Mouse (Mus musculus) cortical plate, adult 2 months (tissue): Measurements from ENCODE around the gene Zfp169.

Experiments
- CTCF ChIP-seq: fragments of 200-500 bp; IDR thresholded peaks from 2 replicates; pipeline ENCODE4 v1.5.1; 2011; ENCODE audit warnings: mild to moderate bottlenecking, control low read depth, low read length; ENCODE audit not compliant: insufficient read depth; ENCODE audit errors: extremely low read depth
- POLR2A ChIP-seq: fragments of 200-500 bp; IDR thresholded peaks from 2 replicates; pipeline ENCODE4 v1.6.1; 2011; ENCODE audit warnings: mild to moderate bottlenecking, low read length, control low read depth; ENCODE audit not compliant: insufficient read depth; ENCODE audit errors: extremely low read depth

DNA sequence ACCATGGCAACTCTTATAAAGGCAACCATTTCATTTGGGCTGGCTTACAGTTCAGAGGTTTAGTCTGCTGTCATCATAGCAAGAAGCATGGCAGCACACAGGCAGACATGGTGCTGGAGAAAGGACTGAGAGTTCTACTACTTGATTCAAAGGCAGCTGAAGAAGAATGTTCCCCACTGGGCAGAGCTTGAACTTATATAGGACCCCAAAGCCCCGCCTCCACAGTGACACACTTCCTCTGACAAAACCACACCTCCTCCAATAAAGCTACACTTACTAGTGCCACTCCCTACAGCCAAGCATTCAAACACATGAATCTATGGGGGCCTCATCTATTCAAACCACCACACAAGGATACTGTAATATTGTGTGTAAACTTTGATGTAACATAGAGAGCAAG is 41.3 kb upstream of the Zfp169 start:
- no peak for TF ChIP-seq POLR2A
- TF ChIP-seq CTCF = no peak
